Mouse (Mus musculus): Measurements from ENCODE around the gene Grtp1. TPM values are rescaled to one million over a fixed set of nuclear protein-coding genes. Genes with fewer than 3 reads are reported as not detected.
A peak's percentile ranks its signal among the peaks of the same experiment; 100 is the strongest.

Gene Grtp1
- total RNA-seq, 1 experiment from 2014 or later = 0.27 TPM

DNA sequence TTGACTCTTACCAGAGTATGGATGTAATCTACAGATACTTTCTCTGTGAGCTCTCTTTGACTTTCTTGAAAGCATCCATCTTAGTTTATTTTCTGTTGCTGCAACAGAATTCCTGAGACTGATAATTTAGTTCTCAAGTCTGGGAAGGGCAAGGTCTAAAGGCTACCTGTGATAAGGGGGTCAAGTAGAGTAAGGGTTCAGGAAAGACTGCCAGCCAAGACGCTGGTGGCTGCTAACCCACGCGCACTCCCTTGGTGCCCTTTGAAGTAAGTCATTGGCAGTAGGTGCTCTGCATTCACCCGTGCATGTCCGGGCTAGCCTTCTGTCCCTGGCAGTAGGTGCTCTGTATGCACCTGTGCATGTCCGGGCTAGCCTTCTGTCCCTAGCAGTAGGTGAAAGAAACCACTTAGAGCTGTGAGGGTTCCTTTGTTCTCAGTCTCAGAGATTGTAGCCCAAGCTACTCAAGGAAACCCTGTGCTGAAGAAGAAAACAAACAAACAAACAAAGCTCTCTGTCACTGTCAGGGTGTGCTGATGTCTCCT, 60.7 kb downstream of the Grtp1 start:
- ATAC-seq (replicated peaks; ENCODE audit: low read depth, poor library complexity, severe bottlenecking) = no peak

DNA sequence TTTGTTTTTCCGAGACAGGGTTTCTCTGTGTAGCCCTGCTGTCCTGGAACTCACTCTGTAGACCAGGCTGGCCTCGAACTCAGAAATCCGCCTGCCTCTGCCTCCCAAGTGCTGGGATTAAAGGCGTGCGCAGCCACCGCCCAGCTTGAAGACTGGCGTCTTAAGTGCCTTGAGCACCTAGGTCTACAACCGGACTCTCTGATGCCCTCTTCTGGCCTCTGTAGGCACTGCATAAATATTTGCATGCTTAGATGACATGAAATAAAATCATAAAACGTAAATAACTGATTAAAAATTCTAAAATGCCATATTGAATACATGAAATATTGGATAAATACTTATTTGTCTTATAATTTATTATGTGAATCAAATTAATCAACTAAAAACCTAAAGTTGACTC, 68.2 kb downstream of the Grtp1 start:
- ATAC-seq (replicated peaks; ENCODE audit: low read depth, poor library complexity, severe bottlenecking) = peak; percentile 87

DNA sequence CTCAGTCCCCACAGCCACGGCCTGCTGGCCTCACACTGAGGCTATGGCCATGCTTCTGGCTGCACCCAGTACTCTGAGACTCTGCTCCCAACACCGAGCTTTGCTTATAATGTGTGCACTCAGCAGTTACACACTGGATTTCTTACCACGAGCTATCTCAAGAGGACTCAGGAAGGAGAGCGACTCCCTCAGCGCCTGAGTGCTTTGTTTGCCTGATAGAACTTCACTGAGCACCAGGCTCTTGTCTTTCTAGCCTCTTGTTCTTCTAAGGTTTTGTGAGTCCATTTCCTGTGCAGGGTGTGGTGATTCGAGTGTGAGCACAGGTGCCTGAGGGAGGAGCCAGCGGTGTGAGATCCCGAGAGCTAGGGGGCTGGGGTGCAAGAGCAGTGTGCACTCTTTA, 75.5 kb downstream of the Grtp1 start:
- ATAC-seq (replicated peaks; ENCODE audit: low read depth, poor library complexity, severe bottlenecking) = no peak

- ATAC-seq (replicated peaks; ENCODE audit: low read depth, poor library complexity, severe bottlenecking) = peak; percentile 62
Observed at GRCm38 (mm10) chr8:13122887-13123421, 77.5 kb downstream of the Grtp1 start.

Other genes starting within 250 kb of the Grtp1 start
- not detected in 2 replicates for gene F7, start 174.6 kb downstream of the Grtp1 start, total RNA-seq (2017)
- 3.1 and 5.8 TPM in 2 replicates for gene F10, start 163.3 kb downstream of the Grtp1 start, total RNA-seq (2017)
- 0.23 TPM in 1 of 2 replicates, not detected in the other for gene Proz, start 139.7 kb downstream of the Grtp1 start, total RNA-seq (2017)
- 22.3 and 27.2 TPM in 2 replicates for gene Pcid2, start 95.2 kb downstream of the Grtp1 start, total RNA-seq (2017)
- 118 TPM in 2 replicates for gene Cul4a, start 95.0 kb downstream of the Grtp1 start, total RNA-seq (2017)
- gene Lamp1, start 41.5 kb downstream of the Grtp1 start, total RNA-seq (2017) = 149 and 164 TPM in 2 replicates
- gene Adprhl1, start 53.5 kb upstream of the Grtp1 start, total RNA-seq (2017) = not detected in 2 replicates
- 20.0 and 21.4 TPM in 2 replicates for gene Dcun1d2, start 87.5 kb upstream of the Grtp1 start, total RNA-seq (2017)
- 5.0 and 8.8 TPM in 2 replicates for gene Tmco3, start 87.6 kb upstream of the Grtp1 start, total RNA-seq (2017)
- gene Tfdp1, start 138.1 kb upstream of the Grtp1 start, total RNA-seq (2017) = 153 and 186 TPM in 2 replicates
- gene Atp4b, start 196.2 kb upstream of the Grtp1 start, total RNA-seq (2017) = not detected in 2 replicates
- not detected in 2 replicates for gene Grk1, start 204.5 kb upstream of the Grtp1 start, total RNA-seq (2017)
- gene Tmem255b, start 234.6 kb upstream of the Grtp1 start, total RNA-seq (2017) = not detected in 2 replicates